Mouse (Mus musculus) embryo, embryonic 10 days (tissue): ENCODE results near the gene Ccdc88a.
A peak's percentile ranks its signal among the peaks of the same experiment; 100 is the strongest.
"Not testable (repeated sequence)": the region's sequence is repeated elsewhere in the genome, so short reads cannot be mapped to it uniquely, and the experiment has no call there.

Experiments used
- DNase-seq: peaks from one replicate; pipeline ENCODE4 v3.0.0-alpha.2; 2015; ENCODE audit warnings: low spot score

Ccdc88a gene

DNA sequence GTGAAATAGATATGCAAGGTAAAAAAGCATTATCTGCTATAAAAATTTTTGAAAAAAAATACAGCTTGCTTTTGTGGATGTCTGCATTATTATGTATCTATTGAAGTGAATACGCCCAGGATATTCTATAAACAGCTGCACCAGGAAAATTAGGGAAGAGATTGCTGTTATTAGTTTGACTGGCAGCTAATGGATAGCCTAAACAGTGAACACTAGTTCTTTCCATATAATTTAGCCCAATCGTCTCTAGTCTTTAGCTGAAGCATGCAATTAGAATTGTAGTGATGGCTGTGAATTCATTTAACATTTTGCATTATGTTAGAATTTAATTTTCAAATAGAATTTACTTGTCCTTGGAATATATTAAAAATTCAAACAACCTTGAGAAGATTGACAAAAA, 75.3 kb downstream of the Ccdc88a start:
- no peak for DNase-seq

- DNase-seq: no peak
Observed at GRCm38 (mm10) chr11:29474676-29475075, 101.2 kb downstream of the Ccdc88a start.

DNA sequence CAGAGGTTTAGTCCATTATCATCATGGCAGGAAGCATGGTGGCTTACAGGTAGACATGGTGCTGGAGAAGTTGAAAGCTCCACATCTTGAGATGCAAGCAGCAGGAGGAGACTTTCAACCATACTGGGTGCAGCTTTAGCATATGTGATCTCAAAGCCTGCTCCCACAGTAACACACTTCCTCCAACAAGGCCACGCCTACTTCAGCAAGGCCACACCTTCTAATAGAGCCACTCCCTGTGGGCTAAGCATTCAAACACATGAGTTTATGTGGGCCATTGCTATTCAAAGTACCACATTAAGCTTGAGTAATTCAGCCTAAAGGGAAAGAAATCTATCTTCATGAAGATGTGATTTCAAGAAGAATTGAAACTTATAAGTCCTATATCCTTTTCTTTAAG, 119.7 kb downstream of the Ccdc88a start:
- no peak for DNase-seq

GRCm38 (mm10) chr11:29496962-29497361, 123.5 kb downstream of the Ccdc88a start:
- DNase-seq: no peak

DNA sequence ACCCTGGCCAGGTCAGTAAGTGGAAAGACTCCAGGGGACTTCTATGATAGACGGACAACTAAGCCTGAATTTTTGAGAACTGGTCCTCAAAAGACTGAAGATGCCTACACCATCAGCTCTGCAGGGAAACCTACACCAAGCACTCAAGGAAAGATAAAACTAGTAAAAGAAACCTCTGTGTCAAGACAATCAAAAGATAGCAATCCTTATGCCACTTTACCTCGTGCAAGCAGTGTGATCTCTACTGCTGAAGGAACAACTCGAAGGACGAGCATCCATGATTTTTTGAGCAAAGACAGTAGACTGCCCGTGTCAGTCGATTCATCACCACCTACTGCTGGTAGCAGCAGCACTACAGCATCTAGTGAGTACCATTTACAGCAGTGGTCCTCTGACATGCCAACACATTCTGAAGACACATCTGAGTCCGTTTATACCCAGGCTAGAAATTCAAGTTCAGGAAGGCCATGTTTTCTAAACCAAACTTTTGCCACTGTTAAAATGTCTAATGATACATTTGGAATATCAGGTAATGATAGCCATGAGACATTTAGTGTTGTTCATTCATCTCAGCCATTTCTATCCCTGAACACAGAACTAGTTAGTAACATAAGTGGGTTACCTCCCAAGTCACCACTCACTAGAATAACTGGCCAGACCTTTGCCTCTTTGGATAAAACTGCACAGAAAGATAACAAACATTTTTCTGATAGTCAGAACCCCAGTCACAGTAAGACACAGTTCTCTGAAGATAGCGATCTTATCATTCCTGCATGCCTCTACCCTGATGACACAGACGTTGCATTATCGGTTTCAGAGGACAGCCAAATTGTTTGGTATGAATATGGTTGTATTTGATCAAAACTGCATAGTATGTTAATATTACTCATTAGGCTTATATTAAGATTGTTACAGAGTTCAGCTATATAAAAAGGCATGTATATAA, 130.8 kb downstream of the Ccdc88a start:
- DNase-seq: no peak

DNA sequence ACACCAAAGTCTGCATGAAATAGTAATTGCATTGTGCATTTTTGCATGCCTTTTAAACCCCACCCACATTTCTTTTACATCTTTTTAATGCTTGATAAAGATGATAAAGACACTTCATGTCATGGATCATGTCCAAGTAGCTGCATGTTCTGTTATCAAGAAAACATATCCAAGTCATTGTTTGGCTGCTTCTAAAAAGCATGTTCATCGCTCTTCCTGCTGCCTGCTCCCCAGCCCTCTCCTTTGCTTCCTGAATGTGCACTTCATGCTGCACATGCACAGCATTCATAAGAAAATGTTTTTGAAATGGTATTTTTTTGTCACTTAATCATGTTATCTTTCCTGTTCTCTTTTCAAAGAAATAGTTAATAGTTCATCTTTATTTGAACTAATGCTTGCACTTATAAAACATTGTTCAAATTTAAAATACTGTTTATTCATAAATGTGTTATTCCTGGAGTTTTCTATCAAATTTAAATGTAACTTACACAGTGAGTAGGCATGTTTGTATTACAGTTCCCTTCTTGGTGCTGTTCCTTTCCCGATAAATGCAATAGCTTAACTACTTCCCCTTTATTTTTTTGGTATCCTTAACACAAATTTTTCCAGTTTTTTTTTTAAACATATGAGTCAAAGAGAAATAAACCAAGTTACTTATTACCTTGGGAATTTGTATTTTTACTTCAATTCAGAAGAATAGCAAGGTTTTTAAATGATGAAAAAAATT, 131.6 kb downstream of the Ccdc88a start:
- DNase-seq: no peak

DNA sequence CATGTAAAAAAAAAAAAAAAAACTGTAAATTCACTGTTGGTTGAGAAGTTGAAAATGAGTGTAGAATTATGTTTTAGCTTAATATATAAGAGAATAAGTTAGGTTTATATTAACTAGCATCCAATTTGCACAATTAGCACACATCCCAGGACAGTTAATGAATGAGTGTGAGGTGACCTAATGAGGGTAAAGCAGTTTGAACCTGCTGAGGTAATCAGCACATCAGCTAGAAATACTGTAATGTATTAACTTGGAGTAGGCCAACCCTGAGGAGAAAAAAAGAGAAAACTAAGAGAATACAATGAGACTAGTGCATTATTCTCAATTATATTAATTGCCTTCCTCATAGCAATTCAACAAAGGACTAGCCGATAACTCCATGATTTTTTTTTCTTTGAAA, 136.0 kb downstream of the Ccdc88a start:
- DNase-seq: no peak

GRCm38 (mm10) chr11:29512818-29513535, 139.5 kb downstream of the Ccdc88a start:
- no peak for DNase-seq

GRCm38 (mm10) chr11:29514325-29514681, 140.8 kb downstream of the Ccdc88a start:
- no peak for DNase-seq

GRCm38 (mm10) chr11:29514682-29515412, 141.4 kb downstream of the Ccdc88a start, which contains the start of gene Prorsd1:
Prorsd1 (minus strand) TSS chr11:29515033.
- DNase-seq: peak; percentile 98

DNA sequence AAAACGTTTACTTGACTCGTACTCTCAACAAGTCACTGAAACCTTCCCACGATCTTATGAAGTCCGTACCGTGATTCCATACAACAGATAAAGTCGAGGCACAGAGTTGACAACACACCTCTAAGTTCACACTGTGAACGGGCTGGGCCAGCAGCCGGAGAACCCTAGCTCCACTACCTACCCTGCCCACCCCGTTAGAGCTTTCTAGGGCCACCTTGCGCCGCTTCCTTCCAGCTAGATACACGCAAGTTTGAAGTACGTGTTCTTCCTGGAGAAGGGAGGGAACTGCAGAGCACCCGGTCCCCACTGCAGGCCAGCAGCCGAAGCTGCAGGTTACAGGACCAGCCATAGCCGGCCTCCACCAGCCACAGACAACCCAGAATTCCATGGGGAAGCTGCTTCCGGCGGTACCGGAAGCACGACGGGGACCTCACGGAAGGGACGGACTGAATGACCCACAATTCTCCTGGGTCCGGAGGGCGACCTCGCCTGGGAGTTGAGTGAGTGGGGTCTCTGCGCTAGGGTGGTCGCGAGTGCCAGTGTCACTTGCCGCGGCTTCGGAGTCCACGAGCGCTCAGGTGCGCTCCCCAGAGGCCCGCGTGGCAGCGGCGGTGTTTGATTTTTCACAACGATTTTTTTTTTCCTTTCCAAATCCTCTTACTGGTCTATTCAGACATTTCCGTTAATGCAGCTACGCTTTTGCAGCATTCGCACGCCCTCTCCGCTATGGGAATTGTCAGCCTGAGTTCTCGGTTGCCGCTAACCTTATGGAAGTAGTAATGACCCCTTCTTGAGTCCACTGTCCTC, 152.7 kb downstream of the Ccdc88a start, which contains the start of gene Mtif2:
Gene Mtif2 (plus strand): TSS at position 421 of the 807 bp plus-strand sequence.
- DNase-seq: peak; percentile 90

GRCm38 (mm10) chr11:29538201-29538600, 164.7 kb downstream of the Ccdc88a start:
- no peak for DNase-seq

DNA sequence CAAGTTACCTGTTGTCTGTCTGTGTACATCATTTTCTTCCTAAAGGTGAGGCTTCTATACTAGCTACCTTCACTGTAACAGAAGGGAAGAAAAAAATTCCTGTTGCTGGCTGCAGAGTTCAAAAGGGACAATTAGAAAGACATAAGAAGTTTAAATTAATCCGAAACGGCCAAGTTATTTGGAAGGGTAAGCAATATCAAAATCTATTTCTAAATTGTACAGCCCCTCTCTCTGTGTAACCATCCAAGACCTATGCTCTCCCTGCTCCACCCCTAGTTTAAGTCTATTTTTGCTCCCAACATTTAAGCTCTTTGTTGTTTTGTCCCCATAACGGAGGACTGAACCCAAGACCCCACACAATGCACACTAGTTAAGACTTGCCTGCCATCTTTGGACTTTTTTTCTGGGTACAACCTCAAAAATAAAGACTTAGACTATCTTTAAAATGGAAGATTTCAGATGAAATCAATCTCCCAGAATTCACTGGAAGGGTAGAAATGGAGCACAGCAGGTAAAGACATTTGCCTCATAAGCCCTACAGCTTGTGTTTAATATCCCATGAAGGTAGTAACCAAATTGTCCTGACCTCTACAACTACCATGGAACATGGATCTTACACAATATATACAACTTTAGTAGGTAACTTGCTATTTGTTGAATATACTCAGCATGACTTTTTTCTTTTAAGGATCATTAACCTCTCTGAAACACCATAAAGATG, 170.9 kb downstream of the Ccdc88a start:
- no peak for DNase-seq

- not testable (repeated sequence) for DNase-seq
Observed at GRCm38 (mm10) chr11:29545150-29545752, 171.8 kb downstream of the Ccdc88a start.

GRCm38 (mm10) chr11:29546297-29546696, 172.8 kb downstream of the Ccdc88a start:
- not testable (repeated sequence) for DNase-seq

- DNase-seq: no peak
Observed at GRCm38 (mm10) chr11:29546762-29547161, 173.3 kb downstream of the Ccdc88a start.

- DNase-seq: peak; percentile 23
Observed at GRCm38 (mm10) chr11:29547249-29547751, 173.8 kb downstream of the Ccdc88a start.

DNA sequence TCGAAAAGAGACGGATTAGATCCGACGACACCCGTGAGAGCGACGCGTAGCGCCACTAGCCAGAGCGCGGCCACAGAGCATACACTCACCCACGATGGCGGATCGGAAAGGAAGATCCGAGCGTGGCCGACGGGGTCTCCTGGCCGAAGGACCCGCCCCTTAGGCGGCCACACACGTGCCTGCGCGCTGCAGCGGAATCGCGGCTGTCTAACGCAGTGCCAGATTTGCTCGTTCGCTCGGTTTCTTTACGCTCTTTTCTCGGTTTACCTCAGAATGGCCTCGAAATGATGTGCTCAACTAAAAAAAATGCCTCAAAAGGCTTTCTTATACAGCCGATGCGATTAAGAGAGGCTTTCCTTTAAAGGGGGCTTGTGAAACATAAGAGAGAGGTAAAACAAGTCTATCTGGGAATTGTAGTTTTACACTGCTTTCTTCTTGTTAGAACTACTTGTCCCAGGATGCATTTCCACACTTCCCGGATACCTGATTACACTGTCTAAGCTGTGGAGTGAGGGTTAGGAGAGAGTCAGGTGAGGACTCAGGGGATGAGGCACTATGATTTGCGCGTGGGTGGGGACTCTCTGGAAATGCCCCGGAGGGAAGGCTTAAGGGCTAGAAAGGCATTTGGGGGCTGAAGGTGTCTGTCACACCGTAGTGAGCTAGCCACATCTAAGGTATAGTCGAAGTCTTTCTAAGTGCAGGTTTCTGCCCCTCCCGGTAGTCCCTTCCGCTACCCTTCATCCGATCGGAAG, 174.5 kb downstream of the Ccdc88a start, which contains the start of the genes Clhc1 and Rps27a:
Gene Clhc1 (plus strand): TSS at position 199 of the 752 bp plus-strand sequence.
Gene Rps27a (minus strand): TSS at position 358 of the 752 bp plus-strand sequence.
- DNase-seq: peak; percentile 93
